ENCODE assay signal across 15 mouse cellular contexts in the genomic region with DNA sequence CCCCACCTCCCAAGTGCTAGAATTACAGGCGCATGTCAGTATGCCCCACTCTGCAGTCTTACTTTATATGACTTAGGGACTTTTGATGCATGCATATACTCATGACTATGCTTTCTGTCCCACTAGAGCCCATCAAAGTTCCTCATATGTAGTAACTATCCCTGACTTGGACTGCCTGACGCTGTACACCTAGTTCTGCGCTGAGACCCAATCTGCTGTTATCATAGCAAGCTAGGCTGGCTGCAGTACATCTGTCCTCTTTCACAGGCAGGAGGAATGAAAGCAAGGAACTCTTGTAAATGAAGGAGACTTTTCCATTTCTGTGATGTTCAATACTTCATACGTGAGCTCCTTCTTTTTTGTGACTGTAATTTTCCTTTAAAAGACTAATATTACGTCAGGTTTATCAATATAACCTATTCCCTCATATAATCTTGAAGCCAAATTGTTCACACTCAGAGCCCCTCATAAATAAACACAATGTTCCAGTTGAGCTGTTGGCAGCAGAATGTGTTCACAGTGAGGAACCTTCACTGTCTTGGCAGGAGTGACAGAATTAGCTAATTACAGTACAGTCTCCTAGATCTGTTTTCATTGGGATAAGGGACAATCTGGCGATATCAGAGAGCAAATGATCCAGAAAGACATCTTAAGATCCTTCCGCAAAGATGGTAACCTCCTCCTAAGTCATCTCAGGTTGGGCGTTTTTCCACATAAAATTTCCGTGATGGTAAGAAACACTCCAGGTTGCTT. TPM values are rescaled to one million over a fixed set of nuclear protein-coding genes. Genes with fewer than 3 reads are reported as not detected.
A peak's percentile ranks its signal among the peaks of the same experiment; 100 is the strongest.
DNase-seq lines count a peak whose midpoint lies in the region; ATAC-seq lines count a peak whose summit lies in the region.
"Had no signal": no experiment of that assay in that cellular context is flagged by ENCODE, and none has a peak within 500 bp of the region (broad histone marks: within the 10 kb centered on the region; RNA-seq: fewer than 3 reads in every experiment).

No protein-coding gene starts in this region.

- no peaks in the 10 kb centered on the region for H3K9me3 ChIP-seq in hindbrain, embryonic 15.5 days
- H3K9me3 ChIP-seq in hindbrain, embryonic 12.5 days (replicated peaks), result no peaks in the 10 kb centered on the region
- no peaks in the 10 kb centered on the region for H3K9me3 ChIP-seq in embryonic facial prominence, embryonic 10.5 days
- H3K9me3 ChIP-seq: limb, embryonic 12.5 days; liver, embryonic 15.5 days; midbrain, embryonic 12.5 days had no signal

- H3K27ac ChIP-seq in hindbrain, embryonic 15.5 days (replicated peaks), result peak overlapping the region; percentile 17
- no peak overlapping the region for H3K27ac ChIP-seq in hindbrain, embryonic 12.5 days
- no peak overlapping the region for H3K27ac ChIP-seq in embryonic facial prominence, embryonic 10.5 days (replicated peaks)
- H3K27ac ChIP-seq: heart, adult 2 months; limb, embryonic 12.5 days; liver, embryonic 15.5 days; midbrain, embryonic 12.5 days had no signal

- 70% methylated on average over 9 of the region's 9 CpGs for WGBS in hindbrain, embryonic 15.5 days
- WGBS in hindbrain, embryonic 12.5 days, result 89% methylated on average over 9 of the region's 9 CpGs
- 91% methylated on average over 9 of the region's 9 CpGs for WGBS in embryonic facial prominence, embryonic 10.5 days

- H3K4me2 ChIP-seq in hindbrain, embryonic 15.5 days, result no peak overlapping the region
- H3K4me2 ChIP-seq in hindbrain, embryonic 12.5 days (replicated peaks), result no peak overlapping the region
- H3K4me2 ChIP-seq: limb, embryonic 12.5 days; liver, embryonic 15.5 days; midbrain, embryonic 12.5 days had no signal

- no peak for ATAC-seq in hindbrain, embryonic 15.5 days (ENCODE audit: low FRiP score, low read depth)
- no peak for ATAC-seq in hindbrain, embryonic 12.5 days (ENCODE audit: low FRiP score)

- peak; percentile 60 for DNase-seq in adipocyte (ENCODE audit: low spot score)
- DNase-seq in brain, adult 2 months (ENCODE audit: low read depth, low spot score), result peak; percentile 83
- peak; percentile 70 for DNase-seq in cerebellum, adult 9-11 months
- DNase-seq in embryonic facial prominence, embryonic 10.5 days (ENCODE audit: low spot score), result no peak
- DNase-seq in kidney, adult 9 months, result no peak
- DNase-seq: heart, adult 2 months; kidney, adult 8-10 months; lung, postnatal 36 days; retina, postnatal 1 day; thymus, postnatal 25 days had no signal

- peaks cover 10% of the 10 kb centered on the region for H3K4me1 ChIP-seq in hindbrain, embryonic 15.5 days (replicated peaks)
- H3K4me1 ChIP-seq in hindbrain, embryonic 12.5 days, result no peaks in the 10 kb centered on the region
- no peaks in the 10 kb centered on the region for H3K4me1 ChIP-seq in embryonic facial prominence, embryonic 10.5 days
- H3K4me1 ChIP-seq: limb, embryonic 12.5 days; liver, embryonic 15.5 days; midbrain, embryonic 12.5 days had no signal

- H3K4me3 ChIP-seq in hindbrain, embryonic 15.5 days, result no peak overlapping the region
- H3K4me3 ChIP-seq in hindbrain, embryonic 12.5 days, result no peak overlapping the region
- no peak overlapping the region for H3K4me3 ChIP-seq in embryonic facial prominence, embryonic 10.5 days
- H3K4me3 ChIP-seq: heart, adult 2 months; limb, embryonic 12.5 days; liver, embryonic 15.5 days; midbrain, embryonic 12.5 days had no signal

- no peaks in the 10 kb centered on the region for H3K36me3 ChIP-seq in hindbrain, embryonic 15.5 days
- H3K36me3 ChIP-seq in hindbrain, embryonic 12.5 days, result no peaks in the 10 kb centered on the region
- H3K36me3 ChIP-seq in embryonic facial prominence, embryonic 10.5 days (replicated peaks), result no peaks in the 10 kb centered on the region
- H3K36me3 ChIP-seq: limb, embryonic 12.5 days; liver, embryonic 15.5 days; midbrain, embryonic 12.5 days had no signal

- H3K27me3 ChIP-seq in hindbrain, embryonic 15.5 days, result no peaks in the 10 kb centered on the region
- no peaks in the 10 kb centered on the region for H3K27me3 ChIP-seq in hindbrain, embryonic 12.5 days
- no peaks in the 10 kb centered on the region for H3K27me3 ChIP-seq in embryonic facial prominence, embryonic 10.5 days (replicated peaks; ENCODE audit: low read depth, poor library complexity, severe bottlenecking)
- H3K27me3 ChIP-seq: limb, embryonic 12.5 days; liver, embryonic 15.5 days; midbrain, embryonic 12.5 days had no signal

- H3K9ac ChIP-seq in hindbrain, embryonic 15.5 days, result no peak overlapping the region
- no peak overlapping the region for H3K9ac ChIP-seq in hindbrain, embryonic 12.5 days
- H3K9ac ChIP-seq: limb, embryonic 12.5 days; liver, embryonic 15.5 days; midbrain, embryonic 12.5 days had no signal

RNA-seq across cellular contexts. Expression of a gene that starts 39.7 kb away (rescaled TPM):
- polyA plus RNA-seq in hindbrain, embryonic 15.5 days (2015; fragmentation: Nextera tagmentation; extraction: Ambion mirVana), result 26.8 and 28.6 TPM in 2 replicates
- 21.3 and 22.9 TPM in 2 replicates for polyA plus RNA-seq in hindbrain, embryonic 12.5 days (2016; fragmentation: Nextera tagmentation; extraction: Ambion mirVana)
- polyA plus RNA-seq in embryonic facial prominence, embryonic 10.5 days (2016; fragmentation: Nextera tagmentation; extraction: Ambion mirVana), result 2.9 and 3.2 TPM in 2 replicates

Comparison
In these comparisons a context has a peak if more than half of its experiments do, and no peak if none do; other contexts are left out.
1. DNase-seq: peak in adipocyte (single experiment), brain, adult 2 months (single experiment) and cerebellum, adult 9-11 months (single experiment); none in embryonic facial prominence, embryonic 10.5 days (single experiment) and kidney, adult 9 months (single experiment).